Mouse (Mus musculus): ENCODE results near the gene Baiap2. TPM values are rescaled to one million over a fixed set of nuclear protein-coding genes. Genes with fewer than 3 reads are reported as not detected.

The Baiap2 gene
- total RNA-seq, 2 experiments from 2014 or later, result 8.0 to 23.5 TPM

DNA sequence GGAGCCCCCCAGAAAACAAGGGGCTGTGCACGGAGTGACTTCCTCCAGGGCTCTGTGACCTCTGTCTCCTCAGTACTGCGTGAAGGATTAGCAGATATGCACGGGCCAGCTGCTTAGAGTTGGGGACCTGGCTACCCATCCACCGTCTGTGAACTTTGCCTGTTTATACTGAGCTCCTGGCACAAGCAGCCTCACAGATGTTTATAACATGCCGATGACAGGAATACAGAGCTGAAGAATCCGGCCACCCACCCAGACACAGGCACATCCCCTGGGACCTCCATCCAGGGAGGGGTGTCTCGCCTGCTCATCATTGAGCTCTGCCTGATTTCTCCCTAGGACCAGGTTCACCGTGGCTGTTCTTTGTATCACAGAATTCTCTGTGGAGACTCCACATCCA, 89.5 kb downstream of the Baiap2 start:
- ATAC-seq (replicated peaks; ENCODE audit: poor library complexity, severe bottlenecking), result no peak

DNA sequence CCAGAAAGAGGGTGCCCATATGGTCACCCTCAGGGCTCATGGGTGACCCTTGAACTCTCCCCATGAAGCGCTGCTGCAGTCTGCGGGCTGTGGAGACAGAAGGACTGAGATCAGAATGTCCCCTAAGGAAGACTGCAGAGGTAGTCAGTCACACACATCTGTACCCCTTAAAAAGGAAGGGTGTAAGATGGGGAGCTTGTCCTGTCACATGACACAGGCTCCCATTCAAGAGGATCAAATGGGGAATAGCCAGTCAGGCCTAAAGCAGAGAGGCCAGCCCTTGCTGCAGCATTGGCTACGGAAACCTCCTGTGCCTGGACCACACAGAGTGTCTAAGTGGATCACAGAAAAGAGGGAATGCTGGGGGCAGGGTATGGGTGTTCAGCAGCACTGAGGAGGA, 90.9 kb downstream of the Baiap2 start:
- ATAC-seq (replicated peaks; ENCODE audit: poor library complexity, severe bottlenecking), result no peak

DNA sequence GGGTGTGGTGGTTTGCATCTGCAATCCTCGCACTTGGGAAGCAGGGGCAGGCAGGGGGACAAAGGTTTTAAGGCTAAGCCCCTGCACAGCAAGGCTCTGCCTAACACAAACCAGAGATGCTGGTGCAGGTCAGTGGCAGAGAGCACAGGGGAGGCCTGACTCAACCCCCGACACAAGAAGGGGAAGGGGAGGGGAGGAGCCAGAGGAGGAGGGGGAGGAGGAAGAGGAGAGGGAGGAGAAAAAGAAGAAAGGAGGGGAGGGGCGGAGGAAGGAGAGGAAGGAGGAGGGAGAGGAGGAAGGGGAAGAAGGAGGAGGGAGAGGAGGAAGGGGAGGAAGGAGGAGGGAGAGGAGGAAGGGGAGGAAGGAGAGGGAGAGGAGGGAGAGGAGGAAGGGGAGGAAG, 91.7 kb downstream of the Baiap2 start:
- ATAC-seq (replicated peaks; ENCODE audit: poor library complexity, severe bottlenecking), result 0 out of 2 replicates have a peak, but pooled peaks have one; percentile 24

DNA sequence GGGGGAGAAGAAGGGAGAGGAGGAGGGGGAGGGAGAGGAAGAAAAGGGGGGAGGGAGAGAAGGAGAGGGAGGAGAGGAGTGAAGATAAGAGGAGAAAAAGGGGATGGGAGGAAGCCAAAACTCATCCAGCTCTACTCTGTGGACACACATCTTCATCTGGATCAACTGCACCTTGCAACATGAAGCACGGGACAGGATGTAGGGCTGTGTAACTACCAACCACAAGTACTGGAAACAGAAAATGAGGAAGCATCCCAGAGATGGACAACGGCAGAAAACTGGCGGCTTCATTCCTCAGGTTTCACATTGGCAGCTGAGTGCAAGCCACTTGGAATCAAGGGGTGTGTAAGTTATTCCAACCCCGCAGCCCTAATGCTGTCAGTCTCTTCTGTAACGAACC, 92.2 kb downstream of the Baiap2 start:
- peak; percentile 83 for ATAC-seq (replicated peaks; ENCODE audit: poor library complexity, severe bottlenecking)

DNA sequence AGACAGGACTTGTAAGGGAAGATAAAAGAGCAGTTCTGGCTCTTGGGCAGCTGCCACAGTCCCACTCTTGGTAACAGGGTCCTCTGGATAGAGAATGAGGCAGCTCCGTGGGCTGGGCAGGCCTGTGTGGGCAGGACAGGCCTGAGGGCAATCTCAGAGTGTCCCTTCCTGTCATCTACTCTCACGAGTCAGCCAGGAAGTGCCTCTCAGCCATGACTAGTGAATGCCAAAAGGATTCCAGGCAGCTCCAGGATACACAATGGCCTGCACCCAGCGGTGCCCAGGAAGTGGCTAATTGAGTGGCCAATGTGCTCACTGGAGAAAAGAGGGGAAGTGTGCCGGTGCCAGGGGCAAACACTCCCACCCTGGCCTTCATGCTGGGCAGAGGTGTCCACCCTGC, 97.0 kb downstream of the Baiap2 start:
- peak; percentile 13 for ATAC-seq (replicated peaks; ENCODE audit: poor library complexity, severe bottlenecking)

DNA sequence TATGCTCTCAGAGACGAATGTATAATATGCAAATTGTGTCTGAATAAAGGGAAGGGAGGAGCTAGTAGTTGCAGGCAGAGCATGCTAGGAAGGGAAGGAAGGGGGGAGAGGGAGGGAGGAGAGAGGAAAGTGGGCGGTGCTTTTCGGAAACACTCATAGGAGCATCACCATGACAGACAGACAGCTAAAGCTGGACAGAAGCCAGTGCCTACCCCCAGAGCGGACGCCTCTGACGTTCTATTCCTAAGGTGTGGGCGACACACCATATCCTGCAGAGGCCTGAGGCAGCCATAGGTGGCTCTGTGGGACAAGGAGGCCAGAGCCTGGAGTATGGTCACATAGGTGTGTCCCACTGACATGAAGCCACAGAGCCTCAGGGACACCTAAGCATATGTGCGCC, 97.9 kb downstream of the Baiap2 start:
- ATAC-seq (replicated peaks; ENCODE audit: poor library complexity, severe bottlenecking), result peak; percentile 54

DNA sequence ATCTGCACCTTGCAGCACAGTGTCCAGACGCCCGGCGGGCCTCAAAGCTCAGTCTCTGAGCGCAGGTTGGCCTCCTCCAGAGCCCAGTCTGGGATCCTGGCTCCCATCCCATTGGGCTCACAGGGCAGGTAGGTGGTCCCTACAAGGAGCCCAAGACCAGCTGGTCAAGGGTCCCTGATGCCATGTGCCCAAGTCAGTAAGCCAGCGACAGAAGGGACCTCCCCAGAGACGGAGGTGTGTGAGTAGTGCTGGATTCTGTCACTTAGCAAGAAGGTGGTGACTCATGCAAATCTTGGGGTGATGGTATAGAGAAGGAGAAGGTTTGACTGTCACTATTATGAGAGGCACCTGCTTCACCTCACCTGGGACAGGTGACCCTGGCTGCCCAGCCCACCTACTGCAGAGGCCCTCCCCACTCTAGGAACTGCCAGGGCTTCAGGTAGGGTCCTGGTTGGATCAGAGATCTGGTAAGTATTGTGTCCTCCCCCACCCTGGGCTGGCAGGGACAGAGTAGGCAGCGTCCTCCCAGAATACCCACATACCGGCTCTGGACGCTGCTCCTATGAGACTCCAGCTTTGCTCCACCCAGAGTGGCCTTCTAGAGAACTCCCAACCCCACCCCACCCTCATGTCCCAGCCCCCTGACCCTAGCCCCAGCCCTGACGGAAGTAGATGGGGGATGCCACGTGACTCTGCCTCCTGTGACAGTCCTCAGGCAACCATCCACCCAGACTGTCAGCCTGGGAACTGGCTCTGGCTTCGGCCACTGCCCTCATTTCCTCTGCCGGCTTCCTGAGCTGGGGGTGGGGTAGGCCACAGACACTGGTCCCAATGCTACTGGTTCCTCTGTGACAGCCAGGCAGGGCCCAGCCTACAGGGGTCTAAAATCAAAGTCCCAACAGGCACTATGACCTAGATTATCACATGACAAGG, 98.9 kb downstream of the Baiap2 start:
- peak; percentile 73 for ATAC-seq (replicated peaks; ENCODE audit: poor library complexity, severe bottlenecking)

DNA sequence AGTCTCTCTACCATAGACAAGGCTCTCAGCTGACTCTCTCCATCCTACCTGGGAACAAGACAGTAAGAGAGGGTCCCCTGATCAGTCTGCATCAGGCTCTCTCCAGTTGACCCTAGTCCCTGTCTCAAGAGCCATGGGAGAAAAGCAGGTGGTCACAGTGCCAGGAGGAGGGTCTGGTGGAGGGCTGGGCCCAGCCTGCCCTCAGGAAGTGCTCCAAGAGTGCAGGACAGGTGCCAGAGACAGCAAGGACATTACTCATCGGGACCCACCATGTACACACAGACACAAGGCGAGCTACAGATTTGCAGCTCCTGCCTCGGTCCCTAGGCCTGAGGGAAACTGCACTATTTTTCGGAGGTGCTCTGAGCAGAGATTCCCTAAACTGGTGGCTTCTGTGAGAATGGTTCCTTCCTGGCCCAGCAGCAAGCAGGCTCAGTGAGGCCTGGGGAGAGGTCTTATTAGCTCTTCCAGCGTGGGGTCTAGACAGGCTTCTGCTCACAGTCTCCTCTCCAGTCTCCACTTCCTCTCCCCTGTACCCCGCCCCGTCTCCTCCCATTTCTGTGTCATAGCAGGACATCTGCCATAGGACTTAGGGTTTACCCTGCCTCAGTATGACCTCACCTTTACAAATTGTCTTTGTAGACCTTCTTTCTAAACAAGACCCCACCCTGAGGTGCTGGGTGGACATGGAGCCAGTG, 99.7 kb downstream of the Baiap2 start:
- peak; percentile 34 for ATAC-seq (replicated peaks; ENCODE audit: poor library complexity, severe bottlenecking)

DNA sequence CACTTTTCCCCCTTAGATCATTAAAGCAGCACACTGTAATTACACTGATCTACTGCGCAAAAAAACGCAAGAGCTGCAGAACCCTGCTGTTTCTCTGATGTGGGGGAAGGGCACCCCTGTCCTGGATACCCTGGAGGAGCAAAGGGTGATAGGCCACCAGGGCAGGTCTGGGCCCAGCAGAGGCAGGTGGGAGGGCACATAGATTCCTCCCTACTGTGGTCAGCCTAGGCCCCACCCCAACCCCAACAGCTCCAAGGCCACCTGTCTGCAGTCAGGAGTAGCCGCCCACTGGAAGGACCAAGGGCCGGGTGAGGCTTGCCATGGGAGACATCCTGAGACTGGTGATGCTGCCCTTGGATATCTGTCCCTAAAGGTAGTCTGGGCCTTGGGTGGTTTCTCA, 102.8 kb downstream of the Baiap2 start:
- ATAC-seq (replicated peaks; ENCODE audit: poor library complexity, severe bottlenecking), result no peak

DNA sequence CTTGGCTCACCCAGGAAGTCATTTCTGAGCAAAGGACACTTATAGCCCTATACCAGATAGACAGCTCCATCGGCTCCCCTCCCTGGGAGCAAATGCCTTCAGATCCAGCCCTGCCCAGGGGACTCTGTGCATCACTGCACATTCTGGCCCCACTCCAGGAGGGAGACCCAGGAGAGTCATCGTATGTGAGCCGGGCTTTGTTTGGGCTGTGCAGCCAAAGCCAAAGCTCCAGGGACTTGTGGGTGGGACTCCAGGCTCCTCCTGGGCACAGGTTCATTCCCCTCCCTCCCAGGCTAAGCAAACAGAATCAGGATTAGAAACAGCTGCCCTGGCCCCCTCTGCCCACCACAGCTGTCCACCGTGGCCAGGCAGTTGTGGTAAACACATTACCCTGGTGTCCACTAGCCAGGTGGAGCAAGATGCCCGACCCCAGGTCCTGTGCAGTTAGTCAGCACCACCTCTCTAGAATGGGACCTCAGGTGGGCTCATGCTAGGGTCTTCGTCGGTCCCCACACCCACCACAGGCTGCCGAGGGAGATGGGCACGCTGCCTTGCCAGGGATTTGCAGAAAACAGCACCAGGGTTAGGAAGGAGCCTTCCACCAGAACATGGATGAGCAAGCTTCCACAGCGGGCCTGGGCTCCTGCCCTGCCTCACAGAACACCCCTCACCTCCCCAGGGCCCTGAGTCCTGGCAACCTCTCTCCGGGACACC, 103.4 kb downstream of the Baiap2 start:
- ATAC-seq (replicated peaks; ENCODE audit: poor library complexity, severe bottlenecking), result no peak

DNA sequence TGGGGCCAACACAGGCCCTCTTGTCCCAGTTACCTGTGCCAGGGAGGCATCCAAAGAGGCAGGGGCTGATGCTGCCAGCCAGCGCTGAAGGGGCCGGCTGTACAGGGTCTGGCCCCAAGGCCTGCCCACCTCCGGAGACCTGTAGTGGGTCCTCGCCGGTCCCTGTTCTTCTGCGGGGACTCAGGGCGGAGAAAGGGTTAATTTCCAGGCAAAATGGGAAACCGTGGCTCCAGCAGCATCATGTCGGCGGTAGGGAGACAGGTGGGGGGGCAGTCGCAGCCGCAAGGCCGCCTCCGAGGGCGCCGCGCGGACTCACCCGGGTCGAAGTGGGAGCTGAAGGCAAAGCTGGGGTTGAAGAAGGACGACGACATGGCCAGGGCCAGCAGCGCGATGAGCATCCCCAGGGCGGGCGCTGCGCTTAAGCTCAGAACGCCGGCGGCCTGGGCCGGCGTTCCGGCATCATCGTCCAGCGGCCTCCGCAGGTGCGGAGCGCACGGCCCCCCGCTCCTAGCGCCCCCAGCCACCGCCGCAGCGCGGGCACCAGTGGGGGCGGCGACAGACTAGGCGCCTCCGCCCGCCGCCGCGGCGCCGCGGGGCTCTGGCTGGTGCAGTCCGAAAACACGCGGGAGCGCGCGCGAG, 104.1 kb downstream of the Baiap2 start, which contains the start of gene Aatk:
Gene Aatk, minus strand, starts transcription at position 615 of the 639 bp plus-strand sequence.
- ATAC-seq (replicated peaks; ENCODE audit: poor library complexity, severe bottlenecking), result no peak

DNA sequence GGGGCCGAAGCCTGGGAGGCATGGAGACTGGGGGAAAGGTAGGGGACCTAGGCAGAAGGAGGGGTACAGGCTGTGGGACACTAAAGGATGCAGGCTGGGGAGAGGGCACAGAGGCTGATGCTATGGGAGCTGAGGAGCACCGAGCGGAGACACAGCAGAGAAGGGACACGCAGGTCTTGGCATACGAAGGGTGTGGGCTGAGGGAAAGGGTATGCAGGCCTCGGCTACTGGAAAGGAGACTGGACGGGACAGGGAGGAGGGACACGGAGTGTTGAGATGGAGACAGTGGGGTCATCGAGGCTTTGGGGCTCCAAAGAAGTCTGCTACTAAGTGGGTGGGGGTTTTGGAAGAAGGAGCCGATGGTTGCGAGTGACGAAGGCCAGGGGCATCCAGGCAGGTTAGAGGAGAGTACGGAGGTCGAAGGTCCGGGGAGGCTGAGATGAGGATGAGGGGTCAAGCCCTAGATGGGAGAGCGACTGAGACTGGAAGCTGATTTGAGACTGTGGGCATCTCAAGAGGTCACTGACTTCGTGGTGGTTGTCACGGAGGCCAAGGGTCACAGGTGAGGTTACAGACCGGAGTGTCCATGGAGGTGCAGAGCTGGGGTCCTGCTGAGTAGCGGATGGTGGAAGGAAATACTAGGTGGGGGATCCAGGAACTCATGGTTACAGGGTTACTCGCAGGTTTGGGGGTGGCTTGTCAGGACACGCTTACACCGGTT, 105.1 kb downstream of the Baiap2 start:
- no peak for ATAC-seq (replicated peaks; ENCODE audit: poor library complexity, severe bottlenecking)

DNA sequence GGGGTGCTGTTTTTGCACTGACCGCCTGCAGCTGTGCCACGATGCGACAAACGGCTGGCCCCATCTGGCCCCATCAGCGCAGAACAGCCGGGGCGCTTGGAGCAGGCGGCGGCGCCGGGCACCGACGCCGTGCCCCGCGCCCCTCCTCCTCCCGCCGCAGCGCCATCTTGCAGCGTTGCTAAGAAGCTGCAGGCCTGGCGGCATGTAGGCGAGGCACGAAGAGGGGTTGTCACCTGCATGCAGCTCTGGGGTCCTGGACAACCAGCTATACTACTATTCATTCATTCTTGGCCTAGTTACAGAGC, 105.6 kb downstream of the Baiap2 start:
- ATAC-seq (replicated peaks; ENCODE audit: poor library complexity, severe bottlenecking), result peak; percentile 55

DNA sequence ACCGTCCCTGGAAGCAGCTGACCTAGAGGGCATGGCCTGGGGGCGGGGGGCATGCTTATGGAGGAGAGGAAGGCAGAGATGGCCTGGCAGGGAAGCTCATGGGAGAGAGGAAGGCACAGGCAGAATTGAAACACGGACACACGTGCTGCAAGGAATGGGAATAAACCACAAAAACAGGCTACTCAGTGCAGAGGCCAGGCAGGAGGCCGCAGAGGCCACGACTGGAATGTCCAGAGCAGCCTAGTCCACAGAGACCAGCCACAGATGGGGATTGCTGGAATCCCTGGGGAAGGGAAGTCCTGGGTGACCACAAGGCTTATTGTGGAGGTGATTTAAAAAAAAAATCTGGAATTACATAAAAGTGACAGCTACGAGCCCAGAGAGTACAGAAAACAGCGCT, 106.5 kb downstream of the Baiap2 start:
- no peak for ATAC-seq (replicated peaks; ENCODE audit: poor library complexity, severe bottlenecking)

DNA sequence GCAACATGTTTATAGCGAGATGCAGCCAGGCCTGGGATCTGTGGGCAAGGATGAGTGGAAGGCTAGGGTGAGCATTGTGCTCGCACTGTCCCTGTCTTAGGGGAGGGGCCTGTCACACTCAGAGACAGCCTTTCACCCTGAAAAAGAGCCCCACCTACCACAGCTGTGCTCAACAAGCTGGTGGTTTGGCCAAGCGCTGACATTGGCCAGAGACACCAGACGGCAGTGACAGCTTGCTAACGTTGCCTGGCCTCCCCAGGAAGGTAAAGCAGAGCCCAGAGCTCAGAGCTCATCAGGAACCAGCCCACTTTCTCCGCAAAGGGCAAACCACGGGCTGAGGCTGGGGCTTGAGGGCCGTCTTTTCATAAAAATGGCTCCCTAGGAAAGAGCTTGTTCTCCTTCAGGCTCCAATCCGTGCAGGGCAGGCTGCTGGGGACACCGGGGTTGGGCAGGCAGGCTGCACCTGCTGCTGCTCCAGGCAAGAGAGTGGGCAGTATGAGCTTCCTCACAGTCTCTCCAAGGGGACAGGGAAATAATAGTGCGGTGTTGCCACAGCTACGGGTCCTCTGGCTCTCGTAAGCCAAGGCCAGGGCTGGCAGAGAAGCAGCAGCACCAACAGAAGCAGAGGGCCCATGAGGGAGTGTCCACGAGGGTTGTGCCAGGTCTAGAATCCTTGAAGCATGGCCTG, 108.7 kb downstream of the Baiap2 start:
- ATAC-seq (replicated peaks; ENCODE audit: poor library complexity, severe bottlenecking), result peak; percentile 38

DNA sequence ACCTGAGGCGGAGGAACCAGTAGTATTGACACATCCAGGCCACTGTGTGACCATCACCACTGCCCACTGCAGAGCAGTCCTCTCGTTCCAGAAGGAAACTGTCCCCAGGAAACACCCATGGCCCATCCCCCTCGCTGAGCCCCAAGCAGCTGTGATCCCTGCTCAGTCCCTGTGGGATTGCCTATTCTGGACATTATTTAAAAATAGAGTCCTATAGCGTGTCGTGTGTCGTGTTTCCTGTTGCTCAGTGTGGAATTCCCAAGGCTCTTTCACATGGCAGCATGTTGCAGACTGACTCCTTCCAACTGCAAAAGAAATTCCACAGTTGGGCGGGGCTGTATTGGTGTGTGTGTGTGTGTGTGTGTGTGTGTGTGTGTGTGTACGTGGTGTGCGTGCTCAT, 109.7 kb downstream of the Baiap2 start:
- ATAC-seq (replicated peaks; ENCODE audit: poor library complexity, severe bottlenecking), result no peak

DNA sequence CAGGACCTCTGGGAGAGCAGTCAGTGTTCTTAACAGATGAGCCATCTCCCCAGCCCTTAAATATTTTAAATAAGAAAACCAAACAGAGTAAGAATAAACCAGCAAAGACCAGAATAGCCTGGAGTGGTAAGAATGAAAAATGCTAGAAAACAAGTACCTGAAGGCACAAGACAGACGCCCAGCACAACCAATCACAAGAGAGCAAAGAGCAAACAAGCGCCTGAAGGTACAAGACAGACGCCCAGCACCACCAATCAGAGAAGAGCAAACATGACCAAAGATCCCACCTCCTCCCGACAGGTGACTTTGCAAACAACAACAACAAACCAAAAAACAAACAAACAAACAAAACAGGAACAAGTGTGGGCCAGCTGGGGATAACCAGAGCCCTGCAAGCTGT, 111.3 kb downstream of the Baiap2 start:
- no peak for ATAC-seq (replicated peaks; ENCODE audit: poor library complexity, severe bottlenecking)

DNA sequence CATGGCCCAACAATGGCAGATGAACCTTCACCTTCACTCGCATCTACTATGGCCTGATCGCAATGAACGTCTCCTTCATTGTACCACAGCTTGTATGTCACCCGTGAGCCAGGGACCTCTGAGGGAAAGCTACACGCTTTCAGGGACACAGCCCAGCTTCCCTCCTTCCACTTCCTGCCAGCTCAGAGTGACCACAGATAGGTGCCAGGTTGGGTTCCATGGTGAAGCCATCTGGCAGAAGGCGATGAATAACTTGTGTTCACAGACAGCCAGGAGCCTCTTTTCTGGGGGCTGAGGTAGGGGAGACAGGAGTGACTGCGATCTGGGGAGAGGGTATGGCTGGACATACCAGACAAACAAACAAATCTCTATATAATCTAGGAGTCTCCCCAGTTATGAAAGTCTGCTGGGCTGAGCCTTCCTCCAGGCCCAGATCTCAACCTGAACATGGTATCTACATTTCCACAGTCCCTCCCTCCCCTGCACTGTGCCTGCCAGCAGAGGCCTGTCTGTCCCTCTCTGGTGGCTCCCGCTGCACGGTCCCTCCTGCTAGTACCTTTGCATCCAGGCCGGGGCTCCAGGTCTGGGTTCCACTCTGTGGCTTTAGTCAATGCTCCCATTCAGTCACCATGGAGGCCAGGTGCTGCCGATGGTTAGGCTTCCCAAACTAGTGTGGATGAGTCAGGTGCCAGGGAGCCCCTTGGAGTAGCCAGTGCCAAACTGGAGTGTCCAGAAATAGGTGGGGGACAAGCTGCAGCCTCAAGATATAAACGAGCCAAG, 113.6 kb downstream of the Baiap2 start:
- ATAC-seq (replicated peaks; ENCODE audit: poor library complexity, severe bottlenecking), result no peak
